Mouse (Mus musculus) liver, embryonic 11.5 days (tissue): ENCODE results near the gene Pbxip1. TPM values are rescaled to one million over a fixed set of nuclear protein-coding genes. Genes with fewer than 3 reads are reported as not detected.

ENCODE experiments used
- ATAC-seq: fragments of 200-750 bp; cut with Nextera tagmentation; replicated peaks from 2 replicates; pipeline ENCODE4 v1.8.0; 2017; ENCODE audit warnings: moderate number of reproducible peaks, mild to moderate bottlenecking, moderate TSS enrichment, moderate library complexity; ENCODE audit not compliant: low FRiP score
- DNase-seq: peaks from one replicate; pipeline ENCODE4 v3.0.0-alpha.2; 2017; ENCODE audit warnings: low spot score
- H3K27ac ChIP-seq: fragments of 300-500 bp; sonication (generic); 2 replicates; pipeline ENCODE4 v1.5.1; 2014; ENCODE audit warnings: mild to moderate bottlenecking, low read depth, low read length, control low read depth
- H3K27me3 ChIP-seq: fragments of 300-500 bp; sonication (generic); replicated peaks from 2 replicates; pipeline ENCODE4 v1.6.1; 2014; ENCODE audit warnings: low read length, mixed read lengths; ENCODE audit not compliant: control insufficient read depth, insufficient read depth
- H3K36me3 ChIP-seq: fragments of 300-500 bp; sonication (generic); 2 replicates; pipeline ENCODE4 v1.6.1; 2014; ENCODE audit warnings: mild to moderate bottlenecking, low read length, moderate library complexity, mixed read lengths; ENCODE audit not compliant: control insufficient read depth, insufficient read depth
- H3K4me1 ChIP-seq: fragments of 300-500 bp; sonication (generic); replicated peaks from 2 replicates; pipeline ENCODE4 v1.6.1; 2014; ENCODE audit warnings: low read length, mixed read lengths; ENCODE audit not compliant: control insufficient read depth, insufficient read depth
- H3K4me2 ChIP-seq: fragments of 300-500 bp; sonication (generic); 2 replicates; pipeline ENCODE4 v1.6.1; 2014; ENCODE audit warnings: mild to moderate bottlenecking, control low read depth, moderate library complexity
- H3K4me3 ChIP-seq: fragments of 300-500 bp; sonication (generic); 2 replicates; pipeline ENCODE4 v1.5.1; 2014; ENCODE audit warnings: low read depth, low read length, control low read depth
- H3K9ac ChIP-seq: fragments of 300-500 bp; sonication (generic); 2 replicates; pipeline ENCODE4 v1.6.1; 2014; ENCODE audit warnings: low read depth, low read length, control low read depth
- H3K9me3 ChIP-seq: fragments of 300-500 bp; sonication (generic); 2 replicates; pipeline ENCODE4 v1.6.1; 2016; ENCODE audit warnings: low read length, inconsistent platforms, mixed read lengths; ENCODE audit not compliant: control insufficient read depth
- WGBS: fragments of 180-500 bp; shearing (Covaris S2); extraction: QIAGEN DNeasy Blood & Tissue Kit; methylation state at CpG from one replicate; pipeline ENCODE4 v1.1.7; 2014; 5-methylcytosine and 5-hydroxymethylcytosine counted together
- polyA plus RNA-seq: library from polyadenylated mRNA; unstranded; fragments of >200 nt; fragmentation: Nextera tagmentation; extraction: Ambion mirVana; gene quantifications from 2 replicates; pipeline ENCODE4 v1.2.1, GENCODE M21; 2014

Pbxip1 gene
- polyA plus RNA-seq, 1 experiment from 2014 or later, result 8.3 TPM

DNA sequence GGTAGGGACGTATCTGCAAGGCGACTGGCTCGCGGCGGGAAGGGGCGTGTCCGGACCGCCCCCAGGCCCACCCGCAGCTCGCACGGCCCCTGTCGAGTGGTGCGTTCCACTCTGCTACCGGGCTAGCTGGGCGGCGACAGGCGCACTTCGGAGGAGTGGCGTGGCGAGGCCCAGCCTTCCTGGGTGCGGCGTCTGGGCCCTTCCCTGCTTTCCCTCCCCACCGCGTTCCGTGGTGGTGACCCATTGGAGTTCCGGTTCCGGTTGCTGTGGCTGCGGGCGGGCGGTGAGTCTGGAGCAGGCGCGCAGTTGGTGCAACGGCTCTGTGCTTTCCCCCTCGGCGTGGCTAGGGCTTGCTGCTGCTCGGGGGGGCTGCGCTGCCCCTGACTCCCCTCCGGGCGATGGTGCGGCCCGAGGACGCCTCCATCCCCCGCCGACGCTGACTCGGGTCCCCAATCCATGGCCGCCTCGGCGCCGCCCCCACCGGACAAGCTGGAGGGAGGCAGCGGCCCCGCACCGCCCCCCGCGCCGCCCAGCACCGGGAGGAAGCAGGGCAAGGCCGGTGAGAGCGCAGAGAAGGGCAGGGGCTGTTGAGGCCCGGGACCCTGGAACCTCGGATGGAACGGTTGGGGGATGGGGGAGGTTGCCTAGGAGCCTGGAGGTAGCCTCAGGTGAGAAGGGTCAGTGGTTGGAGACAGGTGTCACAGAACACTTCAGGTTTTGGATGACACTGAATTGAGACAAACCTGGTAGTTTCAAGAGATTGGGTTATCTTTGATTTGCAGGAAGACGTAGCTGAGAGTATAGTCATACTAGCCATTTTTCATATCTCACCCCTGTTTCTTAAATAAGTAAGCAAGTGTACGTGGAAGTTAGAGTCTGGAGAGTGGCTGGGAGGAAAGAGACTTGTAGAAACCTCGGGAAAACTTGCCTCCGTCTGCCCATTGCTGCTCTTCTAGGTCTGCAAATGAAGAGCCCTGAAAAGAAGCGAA lies 6.0 kb upstream of the Pbxip1 start, which contains the start of gene Pygo2:
Pygo2 (plus strand) TSS at position 44 of the 989 bp plus-strand sequence.
- no peaks in the 10 kb centered on the region for H3K9me3 ChIP-seq
- peak within 1 kb of the TSS; percentile 90 for H3K27ac ChIP-seq
- peak within 1 kb of the TSS; percentile 100 for H3K4me3 ChIP-seq
- no peaks in the 10 kb centered on the region for H3K27me3 ChIP-seq
- H3K4me2 ChIP-seq, result peak within 1 kb of the TSS; percentile 78
- DNase-seq, result peak; percentile 93
- peak; percentile 97 for ATAC-seq
- peak within 1 kb of the TSS; percentile 92 for H3K9ac ChIP-seq
- 1% methylated on average over 64 of the region's 68 CpGs for WGBS
- peaks cover 22% of the 10 kb centered on the region for H3K4me1 ChIP-seq
- peaks cover 31% of the 10 kb centered on the region for H3K36me3 ChIP-seq

DNA sequence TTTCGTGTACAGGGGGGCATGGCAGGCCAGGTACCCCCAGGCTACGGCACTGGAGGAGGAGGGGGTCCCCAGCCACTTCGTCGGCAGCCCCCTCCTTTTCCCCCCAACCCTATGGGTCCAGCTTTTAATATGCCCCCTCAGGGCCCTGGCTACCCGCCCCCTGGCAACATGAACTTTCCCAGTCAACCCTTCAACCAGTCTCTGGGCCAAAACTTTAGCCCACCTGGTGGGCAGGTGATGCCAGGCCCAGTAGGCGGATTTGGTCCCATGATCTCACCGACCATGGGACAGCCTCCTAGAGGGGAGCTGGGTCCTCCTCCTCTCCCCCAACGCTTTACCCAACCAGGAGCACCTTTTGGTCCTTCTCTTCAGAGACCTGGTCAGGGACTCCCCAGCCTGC lies 3.9 kb upstream of the Pbxip1 start:
- Histone ChIP-seq H3K4me1 (peaks cover 20% of the 10 kb centered on the region), H3K27me3 (no peaks in the 10 kb centered on the region), H3K4me3 (no peak overlapping the region), H3K9me3 (no peaks in the 10 kb centered on the region), H3K27ac (no peak overlapping the region), H3K36me3 (peaks cover 24% of the 10 kb centered on the region), H3K4me2 (no peak overlapping the region), H3K9ac (no peak overlapping the region)
- DNase-seq (no peak), ATAC-seq (no peak)
- WGBS, result 93% methylated on average over 7 of the region's 8 CpGs

DNA sequence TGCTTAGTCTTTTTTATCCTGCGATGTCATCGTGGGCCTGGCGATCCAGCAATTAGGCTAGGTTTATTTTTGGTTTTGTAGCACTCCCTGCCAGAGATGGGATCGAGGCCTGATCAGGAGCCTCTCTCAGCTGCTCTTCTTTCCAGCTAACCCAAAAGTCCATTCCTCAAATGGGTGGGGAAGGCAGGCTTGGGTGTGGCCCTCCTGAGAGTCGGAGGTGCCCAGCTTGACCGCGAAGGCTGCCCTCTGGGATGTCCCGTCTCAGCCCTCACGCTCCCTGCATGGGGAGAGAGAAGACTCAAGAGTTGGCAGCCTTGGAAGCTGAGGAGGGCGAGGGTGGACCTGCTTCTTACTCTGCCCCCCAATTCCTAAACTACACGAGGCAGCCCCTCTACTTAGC lies 2.0 kb upstream of the Pbxip1 start:
- H3K9ac ChIP-seq, result no peak overlapping the region
- ATAC-seq, result no peak
- no peaks in the 10 kb centered on the region for H3K27me3 ChIP-seq
- peaks cover 20% of the 10 kb centered on the region for H3K4me1 ChIP-seq
- no peak overlapping the region for H3K4me2 ChIP-seq
- H3K27ac ChIP-seq, result no peak overlapping the region
- H3K4me3 ChIP-seq, result no peak overlapping the region
- no peaks in the 10 kb centered on the region for H3K9me3 ChIP-seq
- no peak for DNase-seq
- 82% methylated on average over 11 of the region's 11 CpGs for WGBS
- H3K36me3 ChIP-seq, result peaks cover 20% of the 10 kb centered on the region

DNA sequence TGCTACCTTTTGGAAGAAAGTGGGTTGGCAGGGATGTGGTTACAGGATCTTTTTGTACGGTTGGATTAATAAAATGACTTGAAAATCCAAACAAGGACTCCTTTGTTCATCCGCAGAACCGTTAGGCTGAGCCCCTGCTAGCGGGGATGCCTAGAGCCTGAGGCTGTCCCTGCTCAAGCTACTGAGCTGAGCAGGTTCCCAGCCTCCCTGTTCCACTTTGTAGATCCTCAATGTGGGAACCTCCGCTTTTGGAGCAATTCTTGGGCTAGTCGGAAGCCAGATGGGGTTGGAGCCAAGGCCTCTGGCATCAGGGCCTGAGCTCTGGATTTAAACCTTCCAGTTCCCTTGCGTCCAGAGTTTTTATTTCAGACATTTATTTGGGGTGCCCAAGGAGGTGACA lies 1.5 kb upstream of the Pbxip1 start:
- no peaks in the 10 kb centered on the region for H3K9me3 ChIP-seq
- WGBS, result 91% methylated on average over 7 of the region's 7 CpGs
- H3K4me1 ChIP-seq, result peaks cover 20% of the 10 kb centered on the region
- peaks cover 20% of the 10 kb centered on the region for H3K36me3 ChIP-seq
- no peak for ATAC-seq
- H3K4me3 ChIP-seq, result no peak overlapping the region
- H3K4me2 ChIP-seq, result no peak overlapping the region
- DNase-seq, result no peak
- no peaks in the 10 kb centered on the region for H3K27me3 ChIP-seq
- H3K27ac ChIP-seq, result no peak overlapping the region
- H3K9ac ChIP-seq, result no peak overlapping the region

DNA sequence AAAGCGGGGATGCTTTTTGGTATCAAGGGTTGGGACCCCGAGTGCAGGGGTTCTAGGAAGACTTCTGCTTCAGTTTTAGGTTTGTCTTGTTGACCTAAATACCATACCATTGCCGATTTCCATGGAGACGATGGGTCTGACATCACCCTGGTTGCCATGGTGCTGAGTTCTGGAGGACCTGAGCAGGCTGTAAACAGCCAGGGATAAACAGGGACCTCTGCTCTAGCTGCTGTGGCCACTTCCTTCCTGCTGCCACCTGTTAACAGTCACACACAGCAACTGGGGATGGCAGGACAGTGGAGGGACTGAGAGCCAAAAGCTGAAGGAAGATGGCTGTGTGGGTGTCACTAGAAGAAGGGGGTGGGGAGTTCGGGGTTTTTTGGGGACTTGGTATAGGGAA lies 763 bp downstream of the Pbxip1 start:
- Histone ChIP-seq H3K27ac (peak overlapping the region; percentile 33; the same call in 1 of the 2 replicates), H3K4me1 (peaks cover 8% of the 10 kb centered on the region), H3K27me3 (no peaks in the 10 kb centered on the region), H3K9ac (peak overlapping the region; percentile 60), H3K36me3 (peaks cover 17% of the 10 kb centered on the region), H3K4me2 (peak overlapping the region; percentile 75), H3K4me3 (peak overlapping the region; percentile 54), H3K9me3 (no peaks in the 10 kb centered on the region)
- no peak for DNase-seq
- WGBS, result 22% methylated on average over 5 of the region's 5 CpGs
- no peak for ATAC-seq

DNA sequence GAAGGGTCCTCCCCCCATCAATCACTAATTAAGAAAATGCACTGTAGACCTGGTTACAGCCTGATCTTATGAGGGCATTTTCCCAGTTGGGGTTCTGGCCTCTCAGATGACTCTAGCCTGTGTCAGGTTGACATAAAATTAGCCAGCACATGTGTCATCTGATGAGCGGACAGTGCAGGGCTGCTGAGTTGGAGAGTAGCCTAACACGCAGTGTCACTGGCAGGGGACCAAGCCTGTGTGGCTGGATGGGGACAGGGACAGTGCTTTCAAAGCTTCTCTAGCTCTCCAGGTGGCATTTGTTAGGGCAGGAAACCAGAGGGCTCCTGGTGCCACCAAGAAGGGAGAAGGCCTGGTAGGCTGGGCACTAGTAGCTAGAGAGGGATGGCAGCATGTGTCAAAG lies 4.2 kb downstream of the Pbxip1 start:
- DNase-seq (no peak), ATAC-seq (no peak)
- no peak overlapping the region for H3K4me3 ChIP-seq
- H3K9ac ChIP-seq, result no peak overlapping the region
- no peaks in the 10 kb centered on the region for H3K36me3 ChIP-seq
- peaks cover 8% of the 10 kb centered on the region for H3K4me1 ChIP-seq
- H3K27me3 ChIP-seq, result no peaks in the 10 kb centered on the region
- H3K4me2 ChIP-seq, result no peak overlapping the region
- 90% methylated on average over 2 of the region's 2 CpGs for WGBS
- H3K9me3 ChIP-seq, result no peaks in the 10 kb centered on the region
- H3K27ac ChIP-seq, result no peak overlapping the region

DNA sequence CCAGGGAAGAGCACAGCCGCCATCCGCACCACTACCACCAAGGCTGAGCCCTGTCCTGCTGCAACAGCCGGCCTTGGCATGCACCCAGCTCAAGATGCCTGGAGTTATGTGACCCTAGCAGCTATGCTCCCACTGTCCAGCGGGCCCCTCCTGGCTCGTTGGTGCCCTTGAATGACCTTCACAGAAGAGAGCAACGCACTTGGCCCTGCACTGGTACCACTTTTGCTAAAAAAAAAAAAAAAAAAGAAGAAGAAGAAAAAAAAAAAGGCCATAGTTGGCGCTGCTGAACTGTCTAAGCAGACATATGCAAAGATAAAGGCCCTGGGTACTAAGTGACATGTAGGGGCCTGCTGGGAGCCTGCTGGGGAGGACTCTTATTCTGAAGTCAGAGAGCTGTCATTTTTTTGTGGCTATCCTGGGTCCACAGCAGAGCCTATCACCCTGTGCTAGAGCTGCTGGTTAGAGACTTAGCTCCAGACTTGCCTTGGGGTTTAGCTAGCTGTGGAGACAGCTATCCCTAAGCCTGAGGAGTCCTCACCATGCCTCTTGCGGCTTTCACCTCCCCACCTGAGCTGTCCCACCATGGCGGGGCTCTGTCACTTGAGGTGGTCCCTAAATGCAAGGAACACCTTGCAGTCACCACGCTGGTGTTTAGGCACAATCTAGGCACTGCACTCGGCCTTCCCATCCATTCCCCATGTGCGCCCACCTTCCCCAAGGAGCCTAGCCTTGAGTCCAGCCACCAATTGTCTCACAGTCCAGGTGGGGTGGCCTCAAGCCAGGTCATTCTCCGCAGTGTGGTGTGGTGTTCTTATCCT lies 12.4 kb downstream of the Pbxip1 start:
- H3K9me3 ChIP-seq, result no peaks in the 10 kb centered on the region
- peak overlapping the region; percentile 79 for H3K27ac ChIP-seq
- peak overlapping the region; percentile 55 for H3K4me2 ChIP-seq
- peak overlapping the region; percentile 42 for H3K9ac ChIP-seq
- ATAC-seq (peak; percentile 89), DNase-seq (peak; percentile 46)
- H3K4me1 ChIP-seq, result peaks cover 17% of the 10 kb centered on the region
- H3K4me3 ChIP-seq, result peak overlapping the region; percentile 28
- H3K27me3 ChIP-seq, result no peaks in the 10 kb centered on the region
- 45% methylated on average over 13 of the region's 13 CpGs for WGBS
- H3K36me3 ChIP-seq, result no peaks in the 10 kb centered on the region

DNA sequence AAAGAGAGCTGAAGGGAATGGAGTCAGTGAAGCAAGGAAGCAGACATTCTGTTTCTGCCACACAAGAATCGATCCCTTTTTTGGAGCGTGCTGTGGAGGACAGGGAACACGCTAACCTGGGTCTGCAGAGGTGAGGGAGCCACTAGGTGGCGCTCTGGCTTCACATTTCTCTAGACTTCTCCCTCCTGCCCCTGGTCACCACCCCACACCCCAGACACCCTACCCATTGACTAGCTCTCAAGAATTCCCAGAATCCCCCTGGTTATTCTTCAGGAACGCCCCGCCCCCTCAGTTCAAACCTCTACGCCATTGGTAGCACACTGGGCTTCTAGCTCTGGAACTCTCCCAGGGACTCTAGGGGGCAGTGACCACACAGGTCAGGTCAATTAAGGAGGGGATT lies 13.0 kb downstream of the Pbxip1 start:
- peak overlapping the region; percentile 42; the same call in 1 of the 2 replicates for H3K9ac ChIP-seq
- H3K4me1 ChIP-seq, result peaks cover 17% of the 10 kb centered on the region
- H3K36me3 ChIP-seq, result no peaks in the 10 kb centered on the region
- 32% methylated on average over 7 of the region's 7 CpGs for WGBS
- peak overlapping the region; percentile 79 for H3K27ac ChIP-seq
- H3K4me3 ChIP-seq, result peak overlapping the region; percentile 28; the same call in 1 of the 2 replicates
- ATAC-seq, result peak; percentile 78
- peak; percentile 63 for DNase-seq
- H3K27me3 ChIP-seq, result no peaks in the 10 kb centered on the region
- H3K4me2 ChIP-seq, result peak overlapping the region; percentile 55
- no peaks in the 10 kb centered on the region for H3K9me3 ChIP-seq
